Mouse (Mus musculus) left cerebral cortex, adult 2 months (tissue): Measurements from ENCODE around the gene Col10a1. TPM values are rescaled to one million over a fixed set of nuclear protein-coding genes. Genes with fewer than 3 reads are reported as not detected.
"Not testable (repeated sequence)": the region's sequence is repeated elsewhere in the genome, so short reads cannot be mapped to it uniquely, and the experiment has no call there.

ENCODE experiments used
- DNase-seq, 2 experiments: peaks; one replicate each; pipeline ENCODE4 v3.0.0; 2021 to 2022; ENCODE audit warnings: low spot score in 2 of 2, mixed read lengths in 1 of 2; ENCODE audit errors: extremely low spot score in 1 of 2
- H3K27ac ChIP-seq: fragments of 200-600 bp; 2 replicates; pipeline ENCODE4 v1.8.1; 2022
- H3K4me3 ChIP-seq: fragments of 200-600 bp; 2 replicates; pipeline ENCODE4 v1.8.1; 2022
- CTCF ChIP-seq: fragments of 200-600 bp; IDR thresholded peaks from 2 replicates; pipeline ENCODE4 v1.8.1; 2022; ENCODE audit warnings: antibody characterized with exemption, mild to moderate bottlenecking, moderate library complexity
- intact Hi-C: fragments of 180-260 bp; cut with DNase I; formaldehyde crosslinking; loops from one replicate; pipeline ENCODE4 v1.15.1; 2025
- long read RNA-seq, 2 experiments: library from polyadenylated mRNA; stranded (forward); transcript quantifications; one replicate each; pipeline ENCODE4 v2.0.0; 2021; ENCODE audit warnings: borderline mapping rate in 2 of 2
- total RNA-seq, 2 experiments: library from RNA; stranded (reverse); gene quantifications; 2 replicates each; pipeline ENCODE4 v1.2.3; 2021

Col10a1 gene
- under 1 TPM; 0.50 to 0.91 TPM for total RNA-seq
- long read RNA-seq, experiment 1, partial matches to known transcripts = 0 of 4 reads
- long read RNA-seq, experiment 1, other reads (novel, unspliced or antisense) = 3 of 4 reads
- long read RNA-seq, experiment 2 = 0 reads

DNA sequence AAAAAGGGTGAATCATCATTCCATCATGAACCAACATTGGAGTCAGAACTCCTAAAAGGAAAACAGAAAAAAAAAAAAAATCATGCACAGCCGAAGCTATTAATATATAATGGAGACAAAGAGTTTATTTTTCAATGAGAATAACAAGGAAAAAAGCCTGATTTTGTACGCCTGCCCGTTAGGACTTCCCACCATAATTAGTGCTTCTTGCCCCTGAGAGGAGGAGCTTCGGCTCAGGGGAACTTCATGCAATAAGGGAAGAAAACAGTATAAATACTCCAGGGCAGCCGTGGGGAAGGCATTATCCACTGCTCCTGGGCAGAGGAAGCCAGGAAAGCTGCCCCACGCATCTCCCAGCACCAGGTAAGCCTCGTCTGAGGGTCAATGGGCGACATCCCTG is at the start of gene Col10a1:
TSS of gene Col10a1 (plus strand) at position 301 of the 400 bp plus-strand sequence.
- no peak for DNase-seq
- no peak for TF ChIP-seq CTCF
- intact Hi-C loops = no loop called here
- H3K27ac ChIP-seq = no peak within 1 kb of the TSS
- H3K4me3 ChIP-seq = no peak within 1 kb of the TSS

DNA sequence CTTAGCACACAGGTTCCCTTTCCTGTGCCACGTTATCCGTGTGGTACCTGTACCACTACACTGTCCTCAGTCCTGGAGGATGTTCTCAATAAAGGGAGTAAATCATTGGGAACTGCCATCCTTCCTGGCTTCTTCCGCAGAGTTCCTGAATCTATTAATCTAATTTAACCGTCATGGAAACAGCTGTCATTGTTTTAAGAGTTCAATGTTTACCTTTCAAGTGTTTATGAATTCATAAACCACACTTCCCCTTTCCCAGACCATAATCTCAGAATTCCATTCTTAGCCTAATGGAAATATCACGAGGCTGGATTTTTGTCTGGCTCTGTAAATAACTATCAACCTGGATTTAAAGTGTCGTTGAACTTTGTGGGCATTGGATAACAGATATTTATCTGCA is 48.8 kb upstream of the Col10a1 start:
- H3K27ac ChIP-seq = no peak overlapping the region
- DNase-seq = no peak

DNA sequence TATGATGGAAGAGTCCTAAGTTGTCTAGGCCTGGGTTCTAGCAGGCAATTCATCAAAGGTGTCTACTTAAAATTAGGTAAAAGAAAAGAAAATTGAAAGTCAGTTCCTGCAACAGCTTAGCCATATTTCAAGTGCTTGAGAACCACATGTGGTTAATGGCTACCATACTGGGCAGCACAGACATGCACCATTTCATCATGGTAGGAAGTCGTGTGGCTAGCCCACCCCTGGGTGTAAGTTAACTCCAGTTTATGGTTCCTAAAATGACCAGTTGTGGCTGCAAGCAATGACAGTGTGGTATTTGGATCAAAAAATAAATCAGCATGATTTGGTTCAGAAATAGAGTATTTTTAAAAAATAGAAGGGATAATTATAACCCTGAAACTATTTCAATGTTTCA is 47.9 kb upstream of the Col10a1 start:
- H3K27ac ChIP-seq = no peak overlapping the region
- TF ChIP-seq CTCF = no peak
- H3K4me3 ChIP-seq = no peak overlapping the region
- intact Hi-C loops = no loop called here
- DNase-seq = no peak

More for the DNA sequence above, 48.8 kb upstream of the Col10a1 start:
- intact Hi-C loops = no loop called here
- H3K4me3 ChIP-seq = no peak overlapping the region
- no peak for TF ChIP-seq CTCF

DNA sequence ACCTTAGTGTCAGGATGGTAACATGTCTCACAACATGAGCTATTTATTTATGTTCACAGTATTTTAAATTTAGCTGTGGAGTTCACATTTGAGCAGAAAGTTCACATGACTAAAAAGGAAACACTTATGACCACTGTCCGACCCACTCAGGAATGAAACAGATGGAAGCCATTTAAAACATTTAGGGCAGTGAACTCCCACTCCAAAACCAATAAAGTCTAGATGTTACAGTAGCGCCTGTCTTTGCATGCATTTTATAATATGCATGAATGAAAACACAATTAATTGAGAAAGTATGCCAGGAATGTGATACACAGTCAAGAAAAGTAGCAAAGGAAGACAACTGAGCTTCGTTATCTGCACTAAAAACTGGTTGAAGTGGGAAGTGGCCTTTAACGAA is 37.6 kb upstream of the Col10a1 start:
- TF ChIP-seq CTCF = no peak

GRCm38 (mm10) chr10:34358263-34358662 is 31.5 kb upstream of the Col10a1 start:
- no peak for DNase-seq
- Histone ChIP-seq H3K4me3 (no peak overlapping the region), H3K27ac (no peak overlapping the region)
- no peak for TF ChIP-seq CTCF
- intact Hi-C loops = no loop called here

More for the DNA sequence above, 37.6 kb upstream of the Col10a1 start:
- DNase-seq = no peak
- H3K4me3 ChIP-seq = no peak overlapping the region
- intact Hi-C loops = no loop called here
- H3K27ac ChIP-seq = no peak overlapping the region

DNA sequence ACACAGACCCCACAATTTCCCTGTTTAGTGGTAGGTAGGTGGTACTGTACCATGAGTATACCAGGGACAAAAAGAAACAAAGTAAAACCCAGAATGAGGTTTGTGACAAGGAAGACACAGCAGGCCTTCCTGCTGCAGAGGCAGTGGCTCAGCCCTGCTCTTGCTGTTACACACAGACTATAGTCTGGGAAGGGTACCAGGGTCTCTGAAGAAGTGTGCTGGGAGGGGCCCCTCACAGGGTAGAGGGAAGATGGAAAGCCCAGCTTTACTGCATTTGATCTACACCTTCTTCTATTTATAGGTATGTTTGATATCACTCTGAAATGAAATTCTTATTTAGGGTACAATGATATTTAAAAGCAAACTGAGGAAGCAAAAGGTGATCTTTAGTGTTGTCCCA is 26.0 kb upstream of the Col10a1 start:
- no peak for DNase-seq
- H3K27ac ChIP-seq = no peak overlapping the region
- no peak for TF ChIP-seq CTCF
- intact Hi-C loops = no loop called here
- no peak overlapping the region for H3K4me3 ChIP-seq

DNA sequence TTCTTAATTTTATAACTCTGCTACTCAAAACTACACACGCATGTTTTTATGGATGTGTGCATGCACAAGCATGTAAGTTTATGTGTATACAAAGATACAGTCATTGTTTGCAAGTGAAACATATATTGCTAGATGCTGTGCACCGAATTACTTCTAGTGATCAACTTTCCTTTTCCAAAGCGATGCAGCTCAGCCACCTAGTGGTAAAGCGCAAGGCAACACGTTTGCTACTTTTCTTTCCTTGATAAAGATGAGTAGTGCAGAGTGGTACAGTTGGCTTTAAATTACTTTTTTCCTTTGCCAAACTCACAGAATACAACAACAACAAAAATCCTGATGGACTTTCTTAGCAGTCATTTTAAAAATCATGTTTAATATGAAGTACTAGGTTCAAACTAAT is 21.6 kb upstream of the Col10a1 start:
- TF ChIP-seq CTCF = peak; percentile 64
- DNase-seq = no peak
- Histone ChIP-seq H3K27ac (no peak overlapping the region), H3K4me3 (no peak overlapping the region)
- intact Hi-C loops = no loop called here

GRCm38 (mm10) chr10:34373332-34373731 is 16.4 kb upstream of the Col10a1 start:
- intact Hi-C loops = no loop called here
- no peak for DNase-seq

GRCm38 (mm10) chr10:34385636-34386035 is 4.1 kb upstream of the Col10a1 start:
- H3K27ac ChIP-seq = no peak overlapping the region
- TF ChIP-seq CTCF = no peak
- intact Hi-C loops = no loop called here
- no peak overlapping the region for H3K4me3 ChIP-seq
- no peak for DNase-seq

More at GRCm38 (mm10) chr10:34373332-34373731, 16.4 kb upstream of the Col10a1 start:
- Histone ChIP-seq H3K4me3 (no peak overlapping the region), H3K27ac (no peak overlapping the region)
- no peak for TF ChIP-seq CTCF

DNA sequence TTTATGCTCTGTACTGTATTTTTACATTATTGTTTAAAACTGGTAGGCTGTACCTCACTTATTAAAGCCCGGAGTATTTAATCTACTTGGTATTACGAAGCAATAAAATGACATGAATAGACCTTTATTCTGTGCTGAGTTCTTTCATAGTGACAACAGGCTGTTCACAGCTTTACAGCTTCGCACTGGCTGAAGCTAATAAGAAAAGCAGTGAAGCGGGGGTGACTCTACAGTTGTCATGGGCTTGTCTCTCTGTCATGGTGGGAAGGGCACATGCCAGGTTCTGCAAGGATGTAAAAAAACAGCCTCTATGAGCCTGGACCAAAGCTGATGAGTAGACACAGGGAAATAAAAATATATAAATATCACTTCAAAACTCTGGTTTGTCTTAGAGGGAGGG is 7.2 kb downstream of the Col10a1 start:
- Histone ChIP-seq H3K27ac (no peak overlapping the region), H3K4me3 (no peak overlapping the region)
- TF ChIP-seq CTCF = no peak
- no peak for DNase-seq
- intact Hi-C loops = no loop called here

DNA sequence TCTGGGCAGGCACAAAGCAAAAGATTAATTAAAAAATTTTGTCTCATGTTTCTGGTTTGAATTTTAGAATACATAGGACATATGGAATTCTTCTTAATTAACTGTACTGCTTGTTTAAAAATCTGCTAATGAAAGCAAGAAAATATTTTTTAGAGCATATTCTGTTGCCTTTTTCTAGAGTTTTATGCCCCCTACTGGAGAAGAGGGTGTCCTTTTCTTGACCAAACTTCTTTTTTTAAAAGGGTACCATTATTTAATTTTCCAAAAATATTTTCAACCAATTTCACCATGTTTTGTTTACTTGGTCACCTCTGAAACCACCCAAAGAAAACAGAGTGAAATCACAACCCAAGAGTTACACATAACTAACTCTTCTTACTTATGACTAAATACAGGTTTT is 9.5 kb downstream of the Col10a1 start:
- peak; percentile 41 for TF ChIP-seq CTCF
- no peak overlapping the region for H3K4me3 ChIP-seq
- DNase-seq = no peak
- intact Hi-C loops = no loop called here
- H3K27ac ChIP-seq = no peak overlapping the region

- intact Hi-C loops = loop anchor here (5.0 kb wide), 1 partner anchor 401 kb away; the partner anchor contains the start of gene Rwdd1
- peak within 1 kb of the TSS; percentile 48 for H3K27ac ChIP-seq
- peak within 1 kb of the TSS; percentile 71 for H3K4me3 ChIP-seq
- peak; percentile 88 to 89 for DNase-seq
- TF ChIP-seq CTCF = no peak
Observed at GRCm38 (mm10) chr10:34418204-34418756, 28.5 kb downstream of the Col10a1 start, which contains the start of gene Nt5dc1. Gene Nt5dc1 (minus strand): TSS chr10:34418552.

DNA sequence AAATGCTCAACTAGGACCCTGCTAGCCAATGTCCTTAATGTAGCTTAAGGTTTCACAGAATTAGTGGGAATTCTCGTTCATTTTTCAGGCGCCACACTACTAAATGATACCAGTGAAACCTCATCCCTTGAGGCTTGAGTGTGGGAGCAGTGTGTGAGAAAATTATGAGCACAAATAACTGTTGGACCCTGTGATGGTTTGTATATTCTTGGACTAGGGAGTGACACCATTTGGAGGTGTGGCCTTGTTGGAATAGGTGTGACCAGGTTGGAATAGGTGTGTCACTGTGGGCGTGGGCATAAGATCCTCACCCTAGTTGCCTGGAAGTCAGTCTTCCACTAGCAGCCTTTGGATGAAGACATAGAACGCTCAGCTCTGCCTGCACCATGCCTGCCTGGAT is 29.0 kb downstream of the Col10a1 start:
- H3K4me3 ChIP-seq = peak overlapping the region; percentile 71
- DNase-seq, H3K27ac ChIP-seq: not testable (repeated sequence)
- intact Hi-C loops = loop anchor here (5.0 kb wide), 1 partner anchor 401 kb away; the partner anchor contains the start of gene Rwdd1
